In genomic region chr13:21264366-21264765, GRCm38 (mm10) we compare ENCODE assay signal across 8 mouse cellular contexts. TPM values are rescaled to one million over a fixed set of nuclear protein-coding genes. Genes with fewer than 3 reads are reported as not detected.
DNase-seq lines count a peak whose midpoint lies in the region; ATAC-seq and TF ChIP-seq lines count a peak whose summit lies in the region.

No protein-coding gene starts in this region.

- H3K27me3 ChIP-seq in heart, embryonic 10.5 days (ENCODE audit: insufficient read depth, poor library complexity, severe bottlenecking) = peaks cover 11% of the 10 kb centered on the region
- H3K27me3 ChIP-seq in E14TG2a.4 (ENCODE audit: insufficient read depth, low read length) = peaks cover 32% of the 10 kb centered on the region
- no peaks in the 10 kb centered on the region; the same call in 1 of the 2 replicates for H3K27me3 ChIP-seq in hindbrain, postnatal 0 days (ENCODE audit: insufficient read depth, low read length)
- H3K27me3 ChIP-seq in midbrain, embryonic 15.5 days (replicated peaks) = peaks cover 16% of the 10 kb centered on the region

- 2% methylated on average over 11 of the region's 11 CpGs for WGBS in heart, embryonic 10.5 days
- WGBS in hindbrain, postnatal 0 days = 2% methylated on average over 11 of the region's 11 CpGs
- WGBS in midbrain, embryonic 15.5 days = under 1% methylated on average over 11 of the region's 11 CpGs

- H3K9ac ChIP-seq in hindbrain, postnatal 0 days (replicated peaks; ENCODE audit: low read length) = no peak overlapping the region; the same call in 1 of the 2 replicates
- H3K9ac ChIP-seq in midbrain, embryonic 15.5 days = no peak overlapping the region

- TF ChIP-seq CTCF in E14TG2a.4 (conservative IDR thresholded peaks at IDR 0.05; ENCODE audit: low read length) = no peak
- TF ChIP-seq CTCF in hindbrain, postnatal 0 days (IDR thresholded peaks at IDR 0.05; ENCODE audit: low read depth) = no peak

- H3K27ac ChIP-seq in heart, embryonic 10.5 days = peak overlapping the region; percentile 11; the same call in 1 of the 2 replicates
- no peak overlapping the region for H3K27ac ChIP-seq in hindbrain, postnatal 0 days
- no peak overlapping the region for H3K27ac ChIP-seq in midbrain, embryonic 15.5 days

- H3K4me3 ChIP-seq in heart, embryonic 10.5 days = peak overlapping the region; percentile 64
- H3K4me3 ChIP-seq in E14TG2a.4 (replicated peaks; ENCODE audit: low read length) = peak overlapping the region; percentile 84
- peak overlapping the region; percentile 37 for H3K4me3 ChIP-seq in hindbrain, postnatal 0 days (ENCODE audit: low read length)
- peak overlapping the region; percentile 35 for H3K4me3 ChIP-seq in midbrain, embryonic 15.5 days

- peak overlapping the region; percentile 56 for H3K4me2 ChIP-seq in hindbrain, postnatal 0 days (ENCODE audit: low read depth, low read length)
- peak overlapping the region; percentile 43 for H3K4me2 ChIP-seq in midbrain, embryonic 15.5 days

- no peaks in the 10 kb centered on the region for H3K36me3 ChIP-seq in heart, embryonic 10.5 days
- no peaks in the 10 kb centered on the region for H3K36me3 ChIP-seq in E14TG2a.4 (ENCODE audit: insufficient read depth, low read length)
- H3K36me3 ChIP-seq in hindbrain, postnatal 0 days (ENCODE audit: insufficient read depth, low read length) = no peaks in the 10 kb centered on the region
- no peaks in the 10 kb centered on the region for H3K36me3 ChIP-seq in midbrain, embryonic 15.5 days (replicated peaks)

- intact Hi-C loops in heart, postnatal 25 days (cut with DNase I) = no loop called here

- peak; percentile 92 for DNase-seq in heart, embryonic 10.5 days (ENCODE audit: low spot score)
- DNase-seq in heart, postnatal 25 days (ENCODE audit: low spot score) = no peak
- peak; percentile 94 for DNase-seq in embryo, embryonic 9.5 days (ENCODE audit: extremely low spot score)
- DNase-seq in hindbrain, postnatal 0 days (ENCODE audit: low spot score) = peak; percentile 70
- no peak for DNase-seq in urinary bladder, adult 18-20 months (ENCODE audit: low spot score in 2 of 2)
- no peak for DNase-seq in spleen, postnatal 10 days (ENCODE audit: low spot score in 2 of 2)

- H3K4me1 ChIP-seq in heart, embryonic 10.5 days = peaks cover 11% of the 10 kb centered on the region
- peaks cover 63% of the 10 kb centered on the region for H3K4me1 ChIP-seq in E14TG2a.4 (replicated peaks; ENCODE audit: low read depth, low read length)
- H3K4me1 ChIP-seq in hindbrain, postnatal 0 days (ENCODE audit: insufficient read depth, low read length) = no peaks in the 10 kb centered on the region
- H3K4me1 ChIP-seq in midbrain, embryonic 15.5 days = 0 out of 2 replicates have a peak, but pooled peaks cover 4% of the 10 kb centered on the region

- no peak for ATAC-seq in hindbrain, postnatal 0 days
- no peak for ATAC-seq in midbrain, embryonic 15.5 days (replicated peaks)

- H3K9me3 ChIP-seq in heart, embryonic 10.5 days = no peaks in the 10 kb centered on the region
- no peaks in the 10 kb centered on the region for H3K9me3 ChIP-seq in E14TG2a.4 (ENCODE audit: low read length)
- no peaks in the 10 kb centered on the region for H3K9me3 ChIP-seq in hindbrain, postnatal 0 days (ENCODE audit: low read length)
- H3K9me3 ChIP-seq in midbrain, embryonic 15.5 days = no peaks in the 10 kb centered on the region

RNA-seq across cellular contexts. Expression of gene Gpx5, which starts 28.2 kb away (rescaled TPM):
- not detected in 2 replicates for polyA plus RNA-seq in heart, embryonic 10.5 days (2016; fragmentation: Nextera tagmentation; extraction: Ambion mirVana)
- not detected for total RNA-seq in heart, postnatal 25 days (2021)
- total RNA-seq in hindbrain, postnatal 0 days (2014; rRNA removed) = not detected in 2 replicates
- not detected in 2 replicates for polyA plus RNA-seq in hindbrain, postnatal 0 days (2015; fragmentation: Nextera tagmentation; extraction: Ambion mirVana)
- not detected in 2 replicates for polyA plus RNA-seq in midbrain, embryonic 15.5 days (2015; fragmentation: Nextera tagmentation; extraction: Ambion mirVana)

RNA-seq across cellular contexts. Expression of gene Gpx6, which starts 47.6 kb away (rescaled TPM):
- not detected in 2 replicates for polyA plus RNA-seq in heart, embryonic 10.5 days (2016; fragmentation: Nextera tagmentation; extraction: Ambion mirVana)
- not detected for total RNA-seq in heart, postnatal 25 days (2021)
- total RNA-seq in hindbrain, postnatal 0 days (2014; rRNA removed) = 0.32 and 0.84 TPM in 2 replicates
- 0.59 and 0.61 TPM in 2 replicates for polyA plus RNA-seq in hindbrain, postnatal 0 days (2015; fragmentation: Nextera tagmentation; extraction: Ambion mirVana)
- polyA plus RNA-seq in midbrain, embryonic 15.5 days (2015; fragmentation: Nextera tagmentation; extraction: Ambion mirVana) = not detected in 2 replicates

Comparison
In these comparisons a context has a peak if more than half of its experiments do, and no peak if none do; other contexts are left out.
1. DNase-seq: peak in heart, embryonic 10.5 days (single experiment), embryo, embryonic 9.5 days (single experiment) and hindbrain, postnatal 0 days (single experiment); none in heart, postnatal 25 days (single experiment), urinary bladder, adult 18-20 months (0 of 2) and spleen, postnatal 10 days (0 of 2).
2. Peak in every context shown above with its lines, with median percentiles within 50 percentile points of each other: H3K4me3 ChIP-seq.